Mouse (Mus musculus): Measurements from ENCODE around the gene Dync1h1. TPM values are rescaled to one million over a fixed set of nuclear protein-coding genes. Genes with fewer than 3 reads are reported as not detected.
A peak's percentile ranks its signal among the peaks of the same experiment; 100 is the strongest.

The Dync1h1 gene
- total RNA-seq, 1 experiment from 2014 or later = 109 TPM

DNA sequence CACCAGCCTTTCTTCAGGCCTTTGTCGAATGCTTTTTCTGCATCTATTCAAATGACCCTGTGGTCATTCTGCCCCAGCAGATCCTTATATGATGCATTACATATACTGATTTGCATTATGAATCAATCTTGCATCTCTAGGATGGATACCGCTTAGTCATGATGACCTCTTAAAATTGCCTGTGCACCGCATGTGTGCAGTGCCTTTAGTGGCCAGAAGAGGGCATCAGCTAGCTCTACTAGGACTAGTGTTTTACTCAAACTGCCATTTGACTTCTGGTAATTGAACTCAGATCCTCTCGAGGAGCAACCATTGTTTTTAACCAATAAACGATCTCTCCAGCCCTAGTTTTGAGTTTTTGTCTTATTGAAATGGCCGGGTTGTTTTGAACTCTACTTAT is 112.5 kb downstream of the Dync1h1 start:
- ATAC-seq (replicated peaks; ENCODE audit: low read depth, poor library complexity, severe bottlenecking) = no peak

DNA sequence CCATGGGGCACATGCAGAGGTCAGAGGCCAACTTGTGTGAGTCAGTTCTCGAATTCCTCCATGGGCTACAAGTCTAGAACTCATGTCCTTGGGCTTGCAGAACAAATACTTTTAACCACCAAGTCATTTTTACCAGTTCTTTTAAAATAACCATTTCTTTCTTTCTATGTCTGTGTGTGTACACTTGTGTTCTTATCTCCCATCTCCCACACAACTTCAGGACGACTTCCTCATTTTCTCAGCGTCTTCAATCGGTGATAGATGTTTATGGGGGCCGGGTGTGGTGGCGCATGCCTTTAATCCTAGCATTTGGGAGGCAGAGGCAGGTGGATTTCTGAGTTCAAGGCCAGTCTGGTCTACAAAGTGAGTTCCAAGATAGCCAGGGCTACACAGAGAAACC is 113.0 kb downstream of the Dync1h1 start:
- ATAC-seq (replicated peaks; ENCODE audit: low read depth, poor library complexity, severe bottlenecking) = peak; percentile 78

DNA sequence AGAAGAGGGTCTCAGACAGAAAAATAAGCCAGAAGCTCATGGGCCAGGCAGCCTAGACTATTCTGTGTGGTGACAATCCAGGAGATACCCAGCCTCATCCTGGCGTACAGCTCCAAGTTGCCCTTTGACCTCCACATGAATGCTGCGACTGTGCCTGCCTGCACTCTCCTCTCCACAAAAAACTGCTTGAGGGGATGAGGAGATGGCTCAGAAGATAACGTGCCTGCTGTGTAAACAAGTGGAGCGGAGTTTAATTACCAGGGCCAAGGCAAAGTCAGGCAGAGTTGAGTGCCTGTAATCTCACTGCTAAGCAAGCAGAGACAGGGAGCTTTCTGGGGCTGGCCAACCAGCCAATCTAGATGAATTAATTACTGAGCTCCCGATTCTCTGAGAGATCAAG is 114.8 kb downstream of the Dync1h1 start:
- ATAC-seq (replicated peaks; ENCODE audit: low read depth, poor library complexity, severe bottlenecking) = no peak

Other genes with a start within 250 kb of the Dync1h1 start
- gene Ppp2r5c, start 154.3 kb upstream of the Dync1h1 start, total RNA-seq (2017) = 222 and 243 TPM in 2 replicates
- gene 1700001K19Rik, start 81.2 kb downstream of the Dync1h1 start, total RNA-seq (2017) = not detected in 2 replicates
- 2,253 and 2,489 TPM in 2 replicates for gene Hsp90aa1, start 101.3 kb downstream of the Dync1h1 start, total RNA-seq (2017)
- gene Wdr20, start 136.5 kb downstream of the Dync1h1 start, total RNA-seq (2017) = 29.8 and 32.0 TPM in 2 replicates
- 0.87 TPM in 1 of 2 replicates, not detected in the other for gene Mok, start 239.5 kb downstream of the Dync1h1 start, total RNA-seq (2017)
- 6.0 and 7.1 TPM in 2 replicates for gene Zfp839, start 248.8 kb downstream of the Dync1h1 start, total RNA-seq (2017)